Mouse (Mus musculus) megakaryocyte, embryonic 14.5 days (primary cell): ENCODE measurements around the gene Zfp961.

Experiments
- FLI1 ChIP-seq: IDR thresholded peaks from 2 replicates; pipeline ENCODE4 v1.6.1; 2012; ENCODE audit warnings: low read length, inconsistent platforms, mixed read lengths
- GATA1 ChIP-seq: IDR thresholded peaks from 3 replicates; pipeline ENCODE4 v1.6.1; 2012; ENCODE audit warnings: mixed read lengths, low read length, inconsistent platforms, borderline replicate concordance

GRCm38 (mm10) chr8:72005912-72006311 is 55.1 kb downstream of the Zfp961 start:
- TF ChIP-seq GATA1 (no peak), FLI1 (no peak)
